Mouse (Mus musculus) megakaryocyte-erythroid progenitor cell, adult 5-6 weeks (primary cell): ENCODE data around the gene 2810459M11Rik. TPM values are rescaled to one million over a fixed set of nuclear protein-coding genes. Genes with fewer than 3 reads are reported as not detected.

Source experiments
- ATAC-seq: replicated peaks from 2 replicates; pipeline ENCODE4 v1.8.0; 2016; ENCODE audit warnings: mild to moderate bottlenecking, inconsistent platforms; ENCODE audit not compliant: severe bottlenecking, poor library complexity, low FRiP score, low TSS enrichment
- total RNA-seq, 2 experiments: library from RNA; stranded (forward) in 1 of 2; stranded (reverse) in 1 of 2; fragments of 200-1000, 215-1000 nt in 1 of 2; fragments of >200 nt in 1 of 2; fragmentation: Nextera tagmentation in 1 of 2; gene quantifications; 2 replicates each; pipeline ENCODE4 v1.2.3; 2014 to 2017

2810459M11Rik gene
- total RNA-seq (2014; fragmentation: Nextera tagmentation) (not detected in 2 replicates), total RNA-seq (2017) (not detected in 2 replicates)

DNA sequence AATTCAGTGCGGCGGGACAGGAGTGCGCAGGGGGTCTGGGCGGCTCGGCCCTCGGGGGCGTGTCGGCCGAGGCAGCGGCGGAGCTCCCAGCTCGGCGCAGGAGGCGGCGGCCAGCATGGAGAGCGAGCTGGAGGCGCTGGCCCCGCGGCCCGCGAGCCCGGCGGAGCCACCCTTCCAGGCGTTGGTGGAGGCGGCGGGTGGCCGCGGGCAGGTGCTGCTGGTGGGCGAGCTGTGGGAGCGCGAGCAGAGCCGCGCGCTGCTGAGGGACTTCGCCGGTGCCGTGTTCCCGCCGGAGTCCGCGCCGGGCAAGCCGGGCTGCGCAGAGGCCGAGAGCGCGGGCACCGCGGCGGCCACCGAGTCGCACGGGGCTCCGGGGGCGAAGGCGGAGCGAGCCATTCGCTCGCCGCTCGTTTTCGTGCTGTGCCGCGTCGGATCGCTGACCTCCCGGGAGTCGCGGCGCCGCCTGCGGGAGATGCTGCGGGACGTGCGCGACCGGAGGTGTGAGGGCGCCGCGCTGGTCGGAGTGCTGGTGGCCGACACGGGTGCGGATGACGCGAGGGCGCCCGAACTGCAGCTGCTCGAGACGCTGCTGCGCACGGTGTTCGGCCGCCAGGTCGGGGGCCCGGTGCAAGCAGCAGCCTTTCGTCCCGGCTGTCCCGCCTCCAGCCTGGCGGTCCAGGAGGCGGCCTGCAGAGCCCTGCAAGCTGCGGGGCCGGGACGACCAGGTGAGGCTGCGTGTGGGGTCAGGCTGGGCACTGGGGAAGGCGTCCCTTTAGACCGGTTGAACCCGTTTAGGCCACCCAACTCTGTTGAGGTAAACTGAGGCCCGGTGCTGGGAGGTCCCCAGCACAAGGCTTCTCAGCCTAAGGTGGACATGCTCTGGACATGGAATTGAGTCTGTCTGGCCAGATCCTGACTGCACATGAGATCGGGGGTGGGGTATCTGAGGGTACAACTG, at the start of gene 2810459M11Rik:
Gene 2810459M11Rik (plus strand): TSS at position 16 of the 958 bp plus-strand sequence.
- peak; percentile 55; the same call in 1 of the 2 replicates for ATAC-seq

GRCm38 (mm10) chr1:85997221-85997620, 48.4 kb upstream of the 2810459M11Rik start:
- no peak for ATAC-seq

DNA sequence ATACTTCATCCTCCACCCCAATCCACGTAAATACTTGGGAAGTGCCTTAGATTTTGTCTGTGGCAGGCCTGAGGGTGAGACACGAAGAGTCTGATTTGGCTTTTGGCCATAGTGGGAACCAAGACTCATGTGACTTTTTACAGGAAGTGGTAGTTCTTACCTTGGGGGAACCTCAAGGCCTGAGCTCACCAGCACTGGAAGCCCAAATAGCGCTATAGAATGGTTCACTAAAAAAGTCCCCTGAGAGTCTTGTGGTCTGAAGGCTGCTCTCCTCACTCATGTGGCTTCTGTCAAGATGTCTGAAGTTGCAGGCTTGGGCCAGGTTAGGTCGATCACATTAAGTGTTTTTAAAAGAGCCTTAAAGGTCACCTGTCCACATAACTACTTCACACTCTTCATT, 47.7 kb upstream of the 2810459M11Rik start:
- no peak for ATAC-seq

DNA sequence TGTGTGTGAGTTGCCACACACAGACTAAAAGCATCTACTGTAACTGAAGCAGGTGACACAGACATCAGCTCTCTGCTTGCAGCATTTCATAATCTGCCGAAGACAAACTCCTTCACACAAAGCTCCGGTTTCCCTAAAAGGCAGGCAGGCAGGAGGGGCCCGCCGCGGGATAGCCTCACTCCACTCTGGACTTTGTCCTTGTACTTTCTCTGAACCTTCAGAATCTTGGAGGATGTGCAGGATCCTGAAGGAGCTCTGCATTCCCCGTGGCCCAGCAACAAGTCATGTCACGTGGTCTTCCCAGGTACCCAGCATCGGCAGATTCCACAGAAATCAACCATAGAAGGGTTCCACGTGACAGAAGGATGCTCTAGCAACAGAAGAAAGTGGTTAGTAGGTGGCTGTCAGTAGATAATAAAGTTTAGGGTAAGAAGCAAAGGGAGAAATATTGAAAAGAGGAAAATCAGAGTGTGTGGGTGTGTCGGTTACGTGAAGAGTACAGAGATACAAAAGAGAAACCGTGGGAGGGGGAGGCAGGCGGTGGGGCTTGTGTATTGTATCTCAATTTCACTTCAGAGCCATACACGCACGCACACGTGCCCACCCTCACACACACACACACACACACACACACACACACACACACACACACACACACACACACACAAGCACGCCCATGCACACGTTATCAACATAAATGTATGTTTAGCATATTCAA, 45.7 kb upstream of the 2810459M11Rik start:
- no peak for ATAC-seq

GRCm38 (mm10) chr1:86005540-86005939, 40.1 kb upstream of the 2810459M11Rik start:
- no peak for ATAC-seq

- no peak for ATAC-seq
These were observed 39.6 kb upstream of the 2810459M11Rik start for GRCm38 (mm10) chr1:86006040-86006439.

GRCm38 (mm10) chr1:86007778-86008177, 37.9 kb upstream of the 2810459M11Rik start:
- 0 out of 2 replicates have a peak, but pooled peaks have one; percentile 63 for ATAC-seq

DNA sequence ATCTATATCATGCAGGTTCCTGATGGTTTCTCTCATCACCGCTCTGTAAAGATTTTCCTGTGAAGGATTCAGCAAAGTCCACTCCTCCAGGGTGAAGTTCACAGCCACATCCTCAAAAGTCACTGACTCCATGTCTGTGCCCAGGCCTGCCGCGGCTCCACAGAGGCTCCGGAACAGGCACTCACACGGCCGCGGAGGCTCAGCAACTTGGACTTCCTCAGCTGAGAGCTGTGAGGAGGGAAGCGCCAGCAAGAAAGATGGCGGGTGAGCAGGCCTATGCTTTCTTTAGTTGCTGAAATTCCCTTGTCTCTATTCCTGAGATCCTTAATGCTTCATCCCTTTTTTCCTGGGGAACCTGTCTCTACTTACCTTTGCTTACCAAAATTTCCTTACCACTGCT, 29.9 kb upstream of the 2810459M11Rik start:
- peak; percentile 82 for ATAC-seq

- no peak for ATAC-seq
These were observed 29.1 kb upstream of the 2810459M11Rik start, which contains the start of gene Spata3 for GRCm38 (mm10) chr1:86016516-86016915. Gene Spata3, plus strand, starts transcription at chr1:86016816.

- peak; percentile 67 for ATAC-seq
These were observed 27.2 kb upstream of the 2810459M11Rik start for GRCm38 (mm10) chr1:86018235-86019055.

DNA sequence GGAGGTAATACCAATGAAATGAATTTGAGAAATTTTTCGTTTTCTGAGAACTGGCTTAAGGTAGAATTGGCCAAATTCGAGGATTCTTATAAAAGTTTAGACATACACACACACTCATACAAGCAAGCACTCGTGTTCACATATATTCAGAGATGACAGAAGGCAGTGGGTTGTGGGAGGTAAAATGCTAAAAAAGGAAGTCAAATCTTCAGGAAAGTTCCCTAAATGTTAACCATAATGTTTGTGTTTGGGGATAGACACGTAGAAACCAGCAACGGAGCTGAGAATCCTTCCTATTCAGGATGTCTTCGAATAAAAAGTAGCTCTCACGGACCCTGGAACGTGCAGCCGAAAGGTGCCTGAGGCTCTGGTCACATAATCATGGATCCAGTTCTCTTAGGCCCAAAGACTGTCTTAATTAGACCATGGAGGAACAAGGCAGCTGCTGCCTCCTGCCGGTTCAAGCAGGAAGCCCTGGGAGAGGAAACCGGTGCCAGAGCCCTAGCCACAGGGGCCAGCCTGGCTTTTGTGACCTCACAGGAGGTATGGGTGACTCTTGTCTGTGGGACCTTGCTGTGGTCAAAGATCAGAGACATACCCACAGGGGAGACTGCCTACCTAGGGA, 24.2 kb upstream of the 2810459M11Rik start:
- ATAC-seq = no peak

DNA sequence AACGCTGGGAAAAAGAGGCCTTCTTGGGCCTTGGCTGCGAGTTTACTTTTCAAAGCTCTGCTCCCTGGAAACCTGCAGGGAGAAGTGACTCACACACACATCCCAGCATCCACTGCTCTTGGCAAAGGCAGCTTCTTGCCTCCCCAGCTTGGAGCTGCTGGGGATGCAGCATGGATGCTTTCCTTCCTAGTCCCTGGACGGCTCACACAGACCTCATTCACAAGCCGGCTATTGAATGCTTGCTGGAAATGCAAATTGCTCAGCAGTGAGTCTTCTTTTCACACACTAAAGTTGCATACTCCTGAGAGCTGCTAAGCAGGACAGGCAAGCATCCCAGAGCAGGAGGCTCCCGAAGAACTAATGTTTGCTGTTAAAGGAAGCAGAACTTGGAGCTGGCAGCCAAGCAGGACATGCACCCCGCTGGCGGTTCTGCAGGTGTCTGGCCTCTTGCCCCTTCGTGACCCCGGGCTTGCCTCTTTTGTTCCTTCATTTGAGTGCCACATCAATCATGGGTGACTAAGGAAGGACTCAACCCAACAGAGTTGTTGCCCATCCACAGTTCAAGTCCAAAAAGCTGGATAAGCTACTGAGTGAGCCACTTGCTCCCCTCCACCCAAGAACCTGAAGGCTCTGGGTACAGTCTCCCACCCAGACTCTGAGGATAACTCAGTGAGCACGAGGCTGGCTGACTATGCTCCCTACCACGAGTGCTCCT, 13.2 kb upstream of the 2810459M11Rik start:
- no peak for ATAC-seq

DNA sequence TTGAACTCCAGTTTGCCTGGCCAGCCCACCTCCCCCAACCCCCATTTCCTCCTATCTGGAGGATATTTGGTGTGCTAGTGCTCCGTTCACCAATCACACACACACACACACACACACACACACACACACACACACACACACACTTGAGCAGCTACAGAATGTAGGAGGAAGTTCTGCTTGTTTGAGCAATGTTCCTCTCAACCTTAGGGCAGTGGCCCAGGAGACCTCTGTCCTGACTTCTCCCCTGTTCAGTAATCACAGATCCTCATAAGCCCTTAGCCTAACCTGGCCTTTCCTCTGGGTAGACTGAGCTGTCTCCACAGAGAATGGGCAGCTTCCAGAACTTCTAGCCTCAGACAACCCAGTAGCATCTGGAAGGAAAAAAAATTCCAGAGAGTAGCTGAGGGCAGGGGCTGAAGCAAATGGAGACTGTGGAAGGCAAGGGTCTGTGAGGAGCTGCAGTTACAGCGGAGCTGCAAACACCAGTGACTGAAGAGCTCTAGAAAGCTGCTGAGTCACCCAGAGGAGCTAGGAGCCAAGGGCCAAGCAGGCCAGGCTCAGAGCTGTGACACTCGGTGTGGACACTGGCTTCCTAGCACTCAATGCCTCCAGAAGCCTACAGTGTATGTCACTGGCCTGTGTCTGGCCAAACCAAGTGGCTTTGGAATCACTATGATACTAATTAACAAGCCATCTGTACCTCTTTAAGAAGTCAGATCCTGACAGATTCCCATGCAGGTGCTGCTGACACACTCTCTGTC, 7.3 kb upstream of the 2810459M11Rik start:
- ATAC-seq = peak; percentile 50; the same call in 1 of the 2 replicates

DNA sequence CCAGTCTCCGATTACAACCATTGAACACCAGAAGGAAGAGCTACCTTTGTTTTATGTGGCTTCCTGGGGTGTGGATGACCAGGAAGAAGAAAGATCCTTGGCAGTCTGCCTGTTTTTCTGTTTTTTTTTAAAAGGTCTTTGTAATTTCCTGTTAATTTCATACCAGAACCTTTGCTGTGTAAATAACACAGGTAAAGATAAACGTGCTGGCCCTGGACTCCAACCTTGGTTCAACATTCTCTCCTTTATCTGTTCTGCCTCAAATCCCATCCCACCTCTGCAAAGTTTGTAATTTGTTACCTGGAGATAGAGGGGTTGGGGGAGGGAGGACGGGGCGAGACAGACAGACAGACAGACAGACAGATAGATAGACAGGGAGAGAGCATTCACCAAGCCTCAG, 5.5 kb upstream of the 2810459M11Rik start:
- no peak for ATAC-seq

GRCm38 (mm10) chr1:86040817-86041216, 4.8 kb upstream of the 2810459M11Rik start:
- ATAC-seq = no peak

GRCm38 (mm10) chr1:86045056-86045455, 607 bp upstream of the 2810459M11Rik start:
- ATAC-seq = no peak

DNA sequence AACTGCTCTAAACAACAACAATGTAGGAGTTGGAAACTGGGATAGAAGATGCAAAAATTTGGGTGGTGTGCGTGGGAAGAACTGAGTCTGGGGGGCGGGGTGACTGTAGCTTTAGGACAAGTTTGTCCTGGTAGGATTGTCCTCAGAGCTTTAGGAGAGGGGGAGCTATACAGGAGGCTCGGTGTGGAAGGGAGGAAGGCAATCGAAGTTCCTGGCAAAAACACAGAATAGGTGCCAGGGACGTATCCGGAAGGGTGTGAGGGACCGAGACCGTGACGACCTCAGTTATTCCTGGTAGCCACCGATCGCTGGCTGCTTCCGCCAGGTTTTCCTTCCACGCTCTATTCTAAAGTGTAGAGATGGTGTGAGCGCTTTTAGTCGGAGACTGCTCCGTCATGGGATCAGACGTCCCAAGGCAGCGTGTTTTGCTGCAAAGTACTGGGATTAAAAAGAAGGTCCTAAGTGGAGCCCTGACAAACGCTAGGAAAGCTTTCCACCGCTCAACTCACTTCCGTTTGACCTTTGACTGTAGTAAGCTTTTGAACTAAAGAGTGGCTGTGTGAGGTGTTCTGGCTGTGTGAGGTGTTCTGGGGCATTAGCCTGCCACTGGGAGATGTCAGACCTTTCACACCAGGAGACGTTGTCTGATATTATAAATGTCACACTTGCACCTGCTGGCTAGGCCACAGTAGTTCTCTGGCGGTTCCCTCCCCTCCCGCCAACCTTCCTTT, 1.3 kb downstream of the 2810459M11Rik start:
- no peak for ATAC-seq
